Mouse (Mus musculus): ENCODE measurements at regions not wholly inside any gene's neighbourhood (a gene's known extent, or its start where the extent isn't known, plus 50 kb on each side); places are given as distances from the start of the nearest gene placed in this dataset.

DNA sequence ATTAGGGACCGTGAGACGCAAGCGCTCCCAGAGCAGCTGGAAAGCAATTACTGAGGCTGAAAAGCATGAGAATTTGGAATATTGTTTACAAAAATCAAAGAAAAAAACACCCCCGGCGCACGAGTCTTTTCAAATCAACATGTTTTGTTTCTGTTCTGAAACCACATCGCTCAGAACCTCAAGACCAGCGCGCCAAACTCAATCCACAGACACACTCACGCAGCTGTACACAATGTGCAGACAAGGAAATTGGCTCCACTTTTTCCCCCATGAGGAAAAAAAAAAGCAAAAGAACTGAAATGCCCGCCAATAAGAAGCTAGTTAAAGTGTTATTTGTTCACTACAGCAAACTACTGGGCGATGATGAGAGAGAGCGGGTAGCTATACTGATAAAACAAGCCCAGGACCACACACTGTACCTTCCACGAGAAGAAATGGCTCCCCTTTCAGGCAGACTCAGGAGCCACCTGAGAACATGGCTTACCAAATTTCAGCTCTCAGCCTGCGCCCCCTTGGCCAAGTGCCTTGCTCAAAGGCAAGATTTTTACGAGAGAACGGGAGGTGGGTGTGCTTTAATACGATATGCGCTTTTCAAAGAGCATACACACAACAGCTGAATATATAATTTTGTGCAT lies 222.5 kb upstream of the Akirin2 start:
- intact Hi-C loops (cut with DNase I): no loop called here
- peak in 1 of 2 experiments; percentile 14 for DNase-seq

GRCm38 (mm10) chr4:34336971-34337797 lies 213.6 kb upstream of the Akirin2 start:
- DNase-seq: peak; percentile 6 to 9
- intact Hi-C loops (cut with DNase I): no loop called here

DNA sequence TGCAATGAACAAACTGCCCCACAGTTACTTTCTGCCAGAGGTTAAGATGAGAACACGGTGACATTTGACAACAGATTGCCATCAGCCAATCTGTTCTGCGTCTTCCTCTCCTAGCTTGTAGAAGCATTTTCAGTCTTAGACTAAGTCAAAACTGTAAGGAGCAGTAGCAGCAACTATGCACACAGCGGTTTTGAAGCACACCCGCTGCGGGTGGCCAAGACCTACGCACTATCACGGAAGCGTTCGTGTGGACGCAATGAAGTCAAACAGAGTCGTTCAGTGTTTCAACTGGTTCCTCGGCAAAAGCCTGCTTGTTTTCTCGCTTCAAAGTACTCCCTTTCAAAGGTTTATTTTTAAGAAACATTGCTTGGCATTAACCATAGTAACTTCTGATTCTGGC lies 212.9 kb upstream of the Akirin2 start:
- intact Hi-C loops (cut with DNase I): no loop called here
- no peak for DNase-seq

DNA sequence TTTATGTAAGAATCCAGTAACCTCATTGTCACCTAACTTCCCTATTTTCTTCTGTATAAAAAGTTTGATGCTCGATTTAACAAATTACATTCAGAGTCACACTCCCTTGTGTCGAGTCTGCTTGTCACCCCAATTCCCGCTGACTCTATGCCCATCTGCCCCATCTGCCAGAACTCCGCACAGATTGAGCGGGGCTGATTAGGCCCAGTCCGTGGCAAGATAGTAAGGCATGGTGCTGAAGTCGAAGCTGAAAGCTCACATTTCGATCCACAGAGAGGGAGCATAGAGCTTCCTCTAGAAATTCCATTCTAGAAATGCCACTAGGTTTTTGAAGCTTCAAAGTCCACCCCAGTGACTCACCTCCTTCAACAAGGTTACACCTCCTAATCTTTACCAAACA lies 210.7 kb upstream of the Akirin2 start:
- intact Hi-C loops (cut with DNase I): no loop called here
- DNase-seq: no peak

GRCm38 (mm10) chr4:34371281-34372032 lies 179.3 kb upstream of the Akirin2 start:
- intact Hi-C loops (cut with DNase I): no loop called here
- DNase-seq: no peak

- intact Hi-C loops (cut with DNase I): no loop called here
- no peak for DNase-seq
These were observed 164.3 kb upstream of the Akirin2 start for GRCm38 (mm10) chr4:34386338-34386967.

DNA sequence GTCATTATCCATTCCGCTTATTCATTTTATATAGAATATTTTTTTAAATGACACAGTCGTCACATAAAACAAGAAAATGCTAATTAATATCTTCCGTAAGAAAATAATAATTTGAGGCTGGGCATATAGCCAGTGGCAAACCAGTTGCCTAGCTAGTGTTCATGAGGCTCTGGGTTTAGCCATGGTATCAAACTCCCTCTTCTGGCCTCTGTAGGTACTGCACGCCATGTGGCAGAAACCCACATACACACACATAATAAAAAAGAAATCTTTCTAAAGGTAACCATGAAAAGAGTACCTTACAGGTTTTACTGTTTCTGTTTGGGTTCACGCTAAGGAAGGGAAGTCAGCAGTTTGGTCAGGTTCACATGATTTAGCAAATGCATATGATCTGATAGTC lies 159.2 kb upstream of the Akirin2 start:
- intact Hi-C loops (cut with DNase I): no loop called here
- no peak for DNase-seq

- intact Hi-C loops (cut with DNase I): no loop called here
- DNase-seq: peak; percentile 9 to 21
These were observed 147.7 kb upstream of the Akirin2 start for GRCm38 (mm10) chr4:34403061-34403460.

GRCm38 (mm10) chr4:34407181-34407580 lies 143.6 kb upstream of the Akirin2 start:
- intact Hi-C loops (cut with DNase I): no loop called here
- peak in 1 of 2 experiments; percentile 11 for DNase-seq

- intact Hi-C loops (cut with DNase I): no loop called here
- no peak for DNase-seq
These were observed 129.8 kb upstream of the Akirin2 start for GRCm38 (mm10) chr4:34420970-34421369.

- no peak for DNase-seq
- intact Hi-C loops (cut with DNase I): no loop called here
These were observed 126.5 kb upstream of the Akirin2 start for GRCm38 (mm10) chr4:34424131-34424646.

DNA sequence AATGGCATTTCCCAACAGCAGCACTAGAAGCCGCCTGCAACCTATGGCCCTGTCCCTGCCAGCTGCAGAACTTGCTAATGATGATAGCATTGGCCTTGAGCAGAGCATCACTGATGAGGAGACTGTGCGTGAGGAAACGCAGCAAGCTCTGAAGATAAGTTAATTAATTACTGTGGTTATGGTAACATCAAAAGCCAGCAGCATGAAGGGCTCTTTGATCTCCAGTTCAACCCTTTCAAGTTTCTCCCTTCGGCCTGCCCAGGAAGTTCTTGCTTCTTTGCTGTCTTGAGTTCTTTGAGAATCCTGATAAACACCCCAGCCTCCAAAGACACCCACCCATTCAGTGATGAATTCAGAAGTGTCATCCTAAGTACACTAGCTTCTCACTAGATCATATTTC lies 121.7 kb upstream of the Akirin2 start:
- DNase-seq: no peak
- intact Hi-C loops (cut with DNase I): no loop called here

GRCm38 (mm10) chr4:34429456-34430235 lies 121.1 kb upstream of the Akirin2 start:
- peak in 1 of 2 experiments; percentile 2 for DNase-seq
- intact Hi-C loops (cut with DNase I): no loop called here

GRCm38 (mm10) chr4:34437316-34437715 lies 113.4 kb upstream of the Akirin2 start:
- DNase-seq: no peak
- intact Hi-C loops (cut with DNase I): no loop called here

GRCm38 (mm10) chr4:34449582-34449981 lies 101.2 kb upstream of the Akirin2 start:
- no peak for DNase-seq
- intact Hi-C loops (cut with DNase I): no loop called here

DNA sequence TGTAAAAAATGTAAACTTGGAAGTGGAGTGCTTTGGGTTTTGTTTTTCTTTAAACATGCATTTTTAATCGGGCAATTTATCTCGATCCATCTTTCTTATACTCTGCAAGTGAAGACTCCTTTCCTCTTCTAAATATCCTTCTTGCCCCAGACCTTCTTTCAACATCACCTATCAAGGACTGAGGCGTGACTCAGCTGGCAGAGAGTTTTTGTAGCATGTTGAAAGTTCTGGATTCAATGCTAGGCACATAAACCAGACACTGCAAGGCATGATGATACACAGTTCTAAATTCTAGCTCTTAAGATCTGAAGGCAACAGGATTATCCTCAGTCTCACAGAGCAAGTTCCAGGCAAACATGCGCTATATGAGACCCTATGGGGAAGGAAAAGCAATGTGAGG lies 88.1 kb upstream of the Akirin2 start:
- intact Hi-C loops (cut with DNase I): no loop called here
- no peak for DNase-seq

- intact Hi-C loops (cut with DNase I): no loop called here
- DNase-seq: no peak
These were observed 84.9 kb upstream of the Akirin2 start for GRCm38 (mm10) chr4:34465845-34466244.

GRCm38 (mm10) chr4:34466309-34466708 lies 84.4 kb upstream of the Akirin2 start:
- peak in 1 of 2 experiments; percentile 8 for DNase-seq
- intact Hi-C loops (cut with DNase I): no loop called here

DNA sequence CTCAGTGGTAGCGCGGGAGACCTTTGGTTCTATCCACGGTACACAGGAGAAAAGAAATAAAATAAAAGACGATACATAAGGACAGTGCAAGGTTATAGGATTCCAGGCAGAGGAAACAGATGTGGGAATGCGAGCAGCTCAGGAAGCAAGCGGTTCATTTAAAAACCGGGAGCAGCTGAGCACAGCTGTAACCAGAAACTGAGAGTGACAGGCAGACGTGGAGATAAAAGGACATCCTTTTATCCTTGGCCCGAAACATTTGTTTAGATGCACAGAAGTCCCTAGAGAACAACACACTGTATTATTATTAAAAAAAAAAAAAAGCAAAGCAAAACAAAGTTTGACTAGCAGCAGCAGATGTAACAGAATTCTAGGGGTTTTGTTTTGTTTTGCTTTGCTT lies 82.6 kb upstream of the Akirin2 start:
- intact Hi-C loops (cut with DNase I): no loop called here
- DNase-seq: peak; percentile 11 to 15
